ENCODE assay signal across 15 mouse cellular contexts in the genomic region with DNA sequence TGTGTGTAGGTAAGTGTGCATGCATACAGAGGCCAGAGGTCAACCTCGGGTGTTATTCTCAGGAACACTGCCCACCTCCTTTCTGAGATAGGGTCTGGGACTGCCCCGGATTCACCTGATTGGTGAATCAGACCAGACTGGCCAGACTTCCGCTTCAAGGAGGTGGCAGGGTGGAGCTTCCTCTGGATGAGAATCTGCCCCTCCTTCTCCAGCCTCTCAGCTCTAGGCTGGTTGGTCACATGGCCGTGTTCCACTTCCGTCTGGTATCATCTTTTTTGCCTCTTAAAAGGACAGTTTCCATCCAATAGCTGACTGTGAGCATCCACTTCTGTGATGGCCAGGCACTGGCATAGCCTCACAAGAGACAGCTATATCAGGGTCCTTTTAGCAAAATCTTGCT. TPM values are rescaled to one million over a fixed set of nuclear protein-coding genes. Genes with fewer than 3 reads are reported as not detected.
"Had no signal": no experiment of that assay in that cellular context is flagged by ENCODE, and none has a peak within 500 bp of the region (broad histone marks: within the 10 kb centered on the region; RNA-seq: fewer than 3 reads in every experiment).

No protein-coding gene starts in this region.

- H3K27me3 ChIP-seq: midbrain, embryonic 15.5 days; neural tube, embryonic 12.5 days had no signal

- H3K9ac ChIP-seq: lung, embryonic 14.5 days; midbrain, embryonic 13.5 days; midbrain, embryonic 15.5 days; neural tube, embryonic 12.5 days had no signal

- H3K4me1 ChIP-seq: midbrain, embryonic 13.5 days; midbrain, embryonic 15.5 days; neural tube, embryonic 12.5 days had no signal

- H3K9me3 ChIP-seq: megakaryocyte, embryonic 14.5 days; midbrain, embryonic 13.5 days; midbrain, embryonic 15.5 days; neural tube, embryonic 12.5 days had no signal

- ATAC-seq: midbrain, embryonic 13.5 days; midbrain, embryonic 15.5 days had no signal

- H3K4me3 ChIP-seq: megakaryocyte, embryonic 14.5 days; midbrain, embryonic 13.5 days; midbrain, embryonic 15.5 days; neural tube, embryonic 12.5 days had no signal

- H3K36me3 ChIP-seq: midbrain, embryonic 13.5 days; midbrain, embryonic 15.5 days; neural tube, embryonic 12.5 days had no signal

- DNase-seq: lung, adult 18-20 months; lung, embryonic 14.5 days; lung, postnatal 10 days; lung, postnatal 4 days; right cerebral cortex, postnatal 14 days; thymus, adult 18-20 months; thymus, postnatal 14 days; thymus, postnatal 36 days had no signal

- H3K4me2 ChIP-seq: lung, embryonic 14.5 days; midbrain, embryonic 13.5 days; midbrain, embryonic 15.5 days; neural tube, embryonic 12.5 days had no signal

- H3K27ac ChIP-seq: midbrain, embryonic 13.5 days; midbrain, embryonic 15.5 days; neural tube, embryonic 12.5 days had no signal

RNA-seq across cellular contexts. Expression of a gene that starts 24.3 kb away (rescaled TPM):
- total RNA-seq: monocyte, adult 5-6 weeks; neutrophil, adult 5-6 weeks had no signal
- polyA plus RNA-seq: liver, embryonic 16.5 days had no signal
